Mouse (Mus musculus) kidney, postnatal 14 days (tissue): ENCODE measurements around the gene Hs3st4.

Experiments used
- DNase-seq: peaks from one replicate; pipeline ENCODE4 v3.0.0; 2022; ENCODE audit warnings: mixed read lengths

The Hs3st4 gene

GRCm38 (mm10) chr7:123982461-123983038, at the start of gene Hs3st4:
TSS of gene Hs3st4 (plus strand) at chr7:123982869.
- DNase-seq, result peak; percentile 10

- DNase-seq, result peak; percentile 34
Observed at GRCm38 (mm10) chr7:123946836-123947235, 35.8 kb upstream of the Hs3st4 start.

GRCm38 (mm10) chr7:123963021-123963420, 19.6 kb upstream of the Hs3st4 start:
- DNase-seq, result no peak

- no peak for DNase-seq
Observed at GRCm38 (mm10) chr7:123964559-123965142, 18.0 kb upstream of the Hs3st4 start.

- DNase-seq, result no peak
Observed at GRCm38 (mm10) chr7:123965515-123965914, 17.2 kb upstream of the Hs3st4 start.

GRCm38 (mm10) chr7:123975441-123975840, 7.2 kb upstream of the Hs3st4 start:
- DNase-seq, result no peak

- no peak for DNase-seq
Observed at GRCm38 (mm10) chr7:123981435-123981834, 1.2 kb upstream of the Hs3st4 start.

- no peak for DNase-seq
Observed at GRCm38 (mm10) chr7:123982010-123982409, 659 bp upstream of the Hs3st4 start.

GRCm38 (mm10) chr7:123983177-123984046, 743 bp downstream of the Hs3st4 start:
- DNase-seq, result no peak

- no peak for DNase-seq
Observed at GRCm38 (mm10) chr7:123992121-123992520, 9.5 kb downstream of the Hs3st4 start.

- no peak for DNase-seq
Observed at GRCm38 (mm10) chr7:123997266-123997665, 14.6 kb downstream of the Hs3st4 start.

GRCm38 (mm10) chr7:123998601-123999000, 15.9 kb downstream of the Hs3st4 start:
- no peak for DNase-seq

- no peak for DNase-seq
Observed at GRCm38 (mm10) chr7:124026908-124027307, 44.2 kb downstream of the Hs3st4 start.

- DNase-seq, result peak; percentile 9
Observed at GRCm38 (mm10) chr7:124032236-124032635, 49.6 kb downstream of the Hs3st4 start.

- DNase-seq, result no peak
Observed at GRCm38 (mm10) chr7:124033332-124033731, 50.7 kb downstream of the Hs3st4 start.

GRCm38 (mm10) chr7:124037281-124037700, 54.6 kb downstream of the Hs3st4 start:
- no peak for DNase-seq

- no peak for DNase-seq
Observed at GRCm38 (mm10) chr7:124039142-124039541, 56.5 kb downstream of the Hs3st4 start.

GRCm38 (mm10) chr7:124047382-124047781, 64.7 kb downstream of the Hs3st4 start:
- no peak for DNase-seq

GRCm38 (mm10) chr7:124048971-124049370, 66.3 kb downstream of the Hs3st4 start:
- no peak for DNase-seq

GRCm38 (mm10) chr7:124050421-124050820, 67.8 kb downstream of the Hs3st4 start:
- no peak for DNase-seq

GRCm38 (mm10) chr7:124083741-124084140, 101.1 kb downstream of the Hs3st4 start:
- no peak for DNase-seq

GRCm38 (mm10) chr7:124129019-124129418, 146.3 kb downstream of the Hs3st4 start:
- peak; percentile 12 for DNase-seq

GRCm38 (mm10) chr7:124131312-124131711, 148.6 kb downstream of the Hs3st4 start:
- DNase-seq, result peak; percentile 12

GRCm38 (mm10) chr7:124136133-124136532, 153.5 kb downstream of the Hs3st4 start:
- DNase-seq, result no peak
